Mouse (Mus musculus): Measurements from ENCODE around the gene Gm13539.

- TF ChIP-seq POLR2A (IDR thresholded peaks at IDR 0.05; ENCODE audit: insufficient read depth, low read length) (no peak), CTCF (IDR thresholded peaks at IDR 0.05; ENCODE audit: low read depth, low read length) (no peak)
Measured at GRCm38 (mm10) chr2:25779076-25779475, 3.0 kb upstream of the Gm13539 start.
